Mouse (Mus musculus) thymus, adult 18-20 months (tissue): ENCODE measurements around the gene Cux2.

Experiments used
- DNase-seq, 2 experiments: peaks; one replicate each; pipeline ENCODE4 v3.0.0; 2022; ENCODE audit warnings: mixed read lengths in 2 of 2

The Cux2 gene

GRCm38 (mm10) chr5:122050017-122050831, at the start of gene Cux2:
TSS of gene Cux2 (minus strand) at chr5:122050102.
- no peak for DNase-seq

GRCm38 (mm10) chr5:122094439-122094838, 44.5 kb upstream of the Cux2 start:
- DNase-seq, result no peak

- no peak for DNase-seq
Observed at GRCm38 (mm10) chr5:122093734-122094133, 43.8 kb upstream of the Cux2 start.

GRCm38 (mm10) chr5:122092794-122093193, 42.9 kb upstream of the Cux2 start:
- DNase-seq, result no peak

- peak in 1 of 2 experiments; percentile 23 for DNase-seq
Observed at GRCm38 (mm10) chr5:122091070-122091469, 41.2 kb upstream of the Cux2 start.

- no peak for DNase-seq
Observed at GRCm38 (mm10) chr5:122089664-122090063, 39.8 kb upstream of the Cux2 start.

- peak; percentile 37 to 55 for DNase-seq
Observed at GRCm38 (mm10) chr5:122088917-122089316, 39.0 kb upstream of the Cux2 start.

GRCm38 (mm10) chr5:122086121-122086520, 36.2 kb upstream of the Cux2 start:
- DNase-seq, result no peak

- no peak for DNase-seq
Observed at GRCm38 (mm10) chr5:122085291-122085690, 35.4 kb upstream of the Cux2 start.

GRCm38 (mm10) chr5:122084470-122084869, 34.6 kb upstream of the Cux2 start:
- DNase-seq, result no peak

GRCm38 (mm10) chr5:122083282-122083681, 33.4 kb upstream of the Cux2 start:
- DNase-seq, result no peak

- no peak for DNase-seq
Observed at GRCm38 (mm10) chr5:122081471-122081870, 31.6 kb upstream of the Cux2 start.

GRCm38 (mm10) chr5:122080930-122081329, 31.0 kb upstream of the Cux2 start:
- DNase-seq, result no peak

- no peak for DNase-seq
Observed at GRCm38 (mm10) chr5:122079796-122080195, 29.9 kb upstream of the Cux2 start.

- no peak for DNase-seq
Observed at GRCm38 (mm10) chr5:122077244-122077643, 27.3 kb upstream of the Cux2 start.

- no peak for DNase-seq
Observed at GRCm38 (mm10) chr5:122075736-122076135, 25.8 kb upstream of the Cux2 start.

GRCm38 (mm10) chr5:122071997-122072396, 22.1 kb upstream of the Cux2 start:
- no peak for DNase-seq

GRCm38 (mm10) chr5:122070963-122071800, 21.3 kb upstream of the Cux2 start:
- no peak for DNase-seq

GRCm38 (mm10) chr5:122068563-122068962, 18.7 kb upstream of the Cux2 start:
- no peak for DNase-seq

GRCm38 (mm10) chr5:122063204-122063933, 13.5 kb upstream of the Cux2 start:
- no peak for DNase-seq

GRCm38 (mm10) chr5:122062479-122062878, 12.6 kb upstream of the Cux2 start:
- DNase-seq, result no peak

- no peak for DNase-seq
Observed at GRCm38 (mm10) chr5:122060767-122061333, 10.9 kb upstream of the Cux2 start.
